Mouse (Mus musculus) layer of hippocampus, adult 8-10 months (tissue): ENCODE results near the gene Cabin1. TPM values are rescaled to one million over a fixed set of nuclear protein-coding genes. Genes with fewer than 3 reads are reported as not detected.

Experiments used
- DNase-seq, 2 experiments: peaks; one replicate each; pipeline ENCODE4 v3.0.0; 2022; ENCODE audit warnings: low spot score in 2 of 2
- total RNA-seq, 4 experiments: library from RNA; stranded (reverse); gene quantifications; 2 replicates each; pipeline ENCODE4 v1.2.4; 2022

Gene Cabin1
- total RNA-seq, 4 experiments from 2014 or later: 64.2 to 89.7 (median 67.1) TPM

GRCm38 (mm10) chr10:75703504-75703903 lies 60.6 kb downstream of the Cabin1 start:
- no peak for DNase-seq

GRCm38 (mm10) chr10:75702494-75702893 lies 61.6 kb downstream of the Cabin1 start:
- DNase-seq: no peak

GRCm38 (mm10) chr10:75701280-75701679 lies 62.9 kb downstream of the Cabin1 start:
- no peak for DNase-seq

GRCm38 (mm10) chr10:75697693-75698092 lies 66.4 kb downstream of the Cabin1 start:
- DNase-seq: no peak

GRCm38 (mm10) chr10:75696597-75697355 lies 67.4 kb downstream of the Cabin1 start:
- DNase-seq: no peak

GRCm38 (mm10) chr10:75695521-75695920 lies 68.6 kb downstream of the Cabin1 start:
- no peak for DNase-seq

GRCm38 (mm10) chr10:75695078-75695477 lies 69.1 kb downstream of the Cabin1 start:
- DNase-seq: no peak

- no peak for DNase-seq
These were observed 69.6 kb downstream of the Cabin1 start for GRCm38 (mm10) chr10:75694567-75694966.

GRCm38 (mm10) chr10:75693451-75694233 lies 70.5 kb downstream of the Cabin1 start:
- DNase-seq: no peak

GRCm38 (mm10) chr10:75688598-75688997 lies 75.5 kb downstream of the Cabin1 start:
- no peak for DNase-seq

- DNase-seq: no peak
These were observed 77.4 kb downstream of the Cabin1 start for GRCm38 (mm10) chr10:75686724-75687123.

GRCm38 (mm10) chr10:75684035-75685004 lies 79.8 kb downstream of the Cabin1 start:
- DNase-seq: peak; percentile 82 to 85

GRCm38 (mm10) chr10:75680574-75681001 lies 83.6 kb downstream of the Cabin1 start:
- DNase-seq: peak in 1 of 2 experiments; percentile 42

GRCm38 (mm10) chr10:75679204-75679603 lies 84.9 kb downstream of the Cabin1 start:
- DNase-seq: no peak

- no peak for DNase-seq
These were observed 86.2 kb downstream of the Cabin1 start for GRCm38 (mm10) chr10:75677989-75678388.

GRCm38 (mm10) chr10:75677571-75677970 lies 86.6 kb downstream of the Cabin1 start:
- no peak for DNase-seq

- no peak for DNase-seq
These were observed 87.1 kb downstream of the Cabin1 start for GRCm38 (mm10) chr10:75676819-75677565.

- no peak for DNase-seq
These were observed 87.9 kb downstream of the Cabin1 start for GRCm38 (mm10) chr10:75676286-75676685.

GRCm38 (mm10) chr10:75675594-75675993 lies 88.5 kb downstream of the Cabin1 start:
- DNase-seq: no peak

- no peak for DNase-seq
These were observed 94.2 kb downstream of the Cabin1 start for GRCm38 (mm10) chr10:75669936-75670335.

GRCm38 (mm10) chr10:75667911-75668270 lies 96.2 kb downstream of the Cabin1 start:
- no peak for DNase-seq
